Mouse (Mus musculus): ENCODE data around the gene Pou6f2.

DNA sequence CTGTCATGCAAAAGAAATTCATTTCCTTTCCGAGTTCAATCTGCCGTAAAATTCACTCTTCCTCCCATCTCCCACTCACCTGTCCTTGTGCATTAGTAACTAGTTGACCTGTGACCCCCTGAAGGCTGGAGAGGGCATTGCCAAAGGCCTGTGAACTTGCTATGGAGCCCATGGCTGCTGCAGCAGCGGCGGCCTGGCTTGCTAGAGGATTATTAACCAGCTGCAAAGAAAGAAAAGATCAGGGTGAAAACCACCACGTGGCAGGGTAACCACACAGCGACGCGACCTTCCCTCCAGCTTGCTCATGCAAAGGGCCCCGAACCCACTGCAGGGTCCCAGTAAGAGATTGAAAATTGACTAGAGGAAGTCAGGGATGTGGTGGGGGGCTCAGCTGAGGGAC, 225.2 kb downstream of the Pou6f2 start:
- TF ChIP-seq HCFC1 (IDR thresholded peaks at IDR 0.05; ENCODE audit: borderline replicate concordance, insufficient read depth, low read length) (no peak), MAFK (IDR thresholded peaks at IDR 0.05; ENCODE audit: insufficient read depth, low read depth, low read length) (no peak)

Data from ES-E14 (cell line).